Mouse (Mus musculus) liver, embryonic 13.5 days (tissue): ENCODE measurements around the gene Rabgap1l. TPM values are rescaled to one million over a fixed set of nuclear protein-coding genes. Genes with fewer than 3 reads are reported as not detected.

ENCODE experiments used
- ATAC-seq: fragments of 200-750 bp; cut with Nextera tagmentation; 2 replicates; pipeline ENCODE4 v1.8.0; 2017; ENCODE audit warnings: low read depth, mild to moderate bottlenecking, moderate number of reproducible peaks, moderate library complexity
- DNase-seq: peaks from one replicate; pipeline ENCODE4 v3.0.0; 2022
- H3K27ac ChIP-seq: fragments of 300-500 bp; sonication (generic); 2 replicates; pipeline ENCODE4 v1.5.1; 2015; ENCODE audit warnings: moderate library complexity, mild to moderate bottlenecking, inconsistent platforms
- H3K27me3 ChIP-seq: fragments of 300-500 bp; sonication (generic); 2 replicates; pipeline ENCODE4 v1.6.1; 2015; ENCODE audit warnings: mild to moderate bottlenecking, inconsistent platforms
- H3K36me3 ChIP-seq: fragments of 300-500 bp; sonication (generic); 2 replicates; pipeline ENCODE4 v1.6.1; 2015; ENCODE audit warnings: mild to moderate bottlenecking, inconsistent platforms
- H3K4me1 ChIP-seq: fragments of 300-500 bp; sonication (generic); replicated peaks from 2 replicates; pipeline ENCODE4 v1.6.1; 2015; ENCODE audit warnings: inconsistent platforms
- H3K4me2 ChIP-seq: fragments of 300-500 bp; sonication (generic); 2 replicates; pipeline ENCODE4 v1.6.1; 2015; ENCODE audit warnings: inconsistent platforms, mild to moderate bottlenecking, moderate library complexity
- H3K4me3 ChIP-seq: fragments of 300-500 bp; sonication (generic); replicated peaks from 2 replicates; pipeline ENCODE4 v1.5.1; 2015; ENCODE audit warnings: mild to moderate bottlenecking, inconsistent platforms
- H3K9ac ChIP-seq: fragments of 300-500 bp; sonication (generic); 2 replicates; pipeline ENCODE4 v1.6.1; 2015; ENCODE audit warnings: mild to moderate bottlenecking, inconsistent platforms
- H3K9me3 ChIP-seq: fragments of 300-500 bp; sonication (generic); replicated peaks from 2 replicates; pipeline ENCODE4 v1.6.1; 2016; ENCODE audit warnings: inconsistent platforms
- WGBS: fragments of 180-500 bp; shearing (Covaris S2); methylation state at CpG from one replicate; pipeline ENCODE4 v1.1.7; 2015; ENCODE audit not compliant: insufficient replicate concordance; 5-methylcytosine and 5-hydroxymethylcytosine counted together
- microRNA counts: library from miRNA; unstranded; fragments of <30 nt; microRNA quantifications from one replicate; lab custom pipeline; 2016
- microRNA-seq: library from miRNA; unstranded; fragments of <30 nt; microRNA quantifications from one replicate; pipeline ENCODE4, GENCODE M21; 2016
- polyA plus RNA-seq: library from polyadenylated mRNA; unstranded; fragments of >200 nt; fragmentation: Nextera tagmentation; extraction: Ambion mirVana; gene quantifications from 2 replicates; pipeline ENCODE4 v1.2.1, GENCODE M21; 2015

Rabgap1l gene
- polyA plus RNA-seq, 1 experiment from 2014 or later, result 37.5 TPM

DNA sequence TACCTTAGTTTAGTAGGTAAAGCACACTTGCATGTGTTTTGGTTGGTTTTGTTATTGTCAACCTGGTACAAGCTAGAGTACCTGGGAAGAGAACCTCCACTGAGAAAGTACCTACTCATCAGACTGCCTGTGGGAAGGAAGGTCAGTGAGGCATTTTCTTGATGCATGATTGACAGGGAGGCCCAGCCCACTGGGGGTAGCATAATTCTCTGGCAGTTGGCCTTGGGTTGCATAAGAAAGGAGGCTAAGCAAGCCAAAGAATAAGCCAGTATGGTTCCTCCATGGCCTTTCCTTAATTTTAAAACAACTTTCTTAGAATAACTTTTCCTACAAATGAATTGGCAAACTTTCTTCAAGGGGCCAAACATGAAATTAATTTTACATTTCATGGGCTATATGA, 587.5 kb downstream of the Rabgap1l start:
- peaks cover 18% of the 10 kb centered on the region for H3K4me1 ChIP-seq
- H3K9me3 ChIP-seq, result no peaks in the 10 kb centered on the region
- H3K4me3 ChIP-seq, result no peak overlapping the region
- ATAC-seq (no peak), DNase-seq (no peak)
- H3K27me3 ChIP-seq, result no peaks in the 10 kb centered on the region
- no peak overlapping the region for H3K9ac ChIP-seq
- H3K4me2 ChIP-seq, result no peak overlapping the region
- no peak overlapping the region for H3K27ac ChIP-seq
- H3K36me3 ChIP-seq, result peaks cover 78% of the 10 kb centered on the region

GRCm38 (mm10) chr1:160195337-160195663, 597.7 kb downstream of the Rabgap1l start:
- H3K9me3 ChIP-seq, result no peaks in the 10 kb centered on the region
- ATAC-seq (peak; percentile 53), DNase-seq (no peak)
- peak overlapping the region; percentile 81 for H3K9ac ChIP-seq
- H3K4me2 ChIP-seq, result peak overlapping the region; percentile 72
- peaks cover 23% of the 10 kb centered on the region for H3K36me3 ChIP-seq
- WGBS, result 0% methylated on average over 13 of the region's 13 CpGs
- H3K27ac ChIP-seq, result peak overlapping the region; percentile 72
- H3K27me3 ChIP-seq, result no peaks in the 10 kb centered on the region
- H3K4me1 ChIP-seq, result peaks cover 19% of the 10 kb centered on the region
- peak overlapping the region; percentile 79 for H3K4me3 ChIP-seq

GRCm38 (mm10) chr1:160194529-160195336, 598.3 kb downstream of the Rabgap1l start, which contains the start of gene Mrps14:
Gene Mrps14 (plus strand): TSS chr1:160195215.
- H3K27ac ChIP-seq, result peak within 1 kb of the TSS; percentile 72
- peaks cover 20% of the 10 kb centered on the region for H3K36me3 ChIP-seq
- peaks cover 19% of the 10 kb centered on the region for H3K4me1 ChIP-seq
- ATAC-seq (peak; percentile 99), DNase-seq (peak; percentile 98)
- peak within 1 kb of the TSS; percentile 72 for H3K4me2 ChIP-seq
- no peaks in the 10 kb centered on the region for H3K27me3 ChIP-seq
- 8% methylated on average over 31 of the region's 31 CpGs for WGBS
- H3K9ac ChIP-seq, result peak within 1 kb of the TSS; percentile 81
- H3K9me3 ChIP-seq, result no peaks in the 10 kb centered on the region
- H3K4me3 ChIP-seq, result peak within 1 kb of the TSS; percentile 79

GRCm38 (mm10) chr1:160184506-160184905, 608.5 kb downstream of the Rabgap1l start:
- no peaks in the 10 kb centered on the region for H3K27me3 ChIP-seq
- H3K27ac ChIP-seq, result no peak overlapping the region
- H3K9ac ChIP-seq, result no peak overlapping the region
- no peaks in the 10 kb centered on the region for H3K9me3 ChIP-seq
- ATAC-seq (no peak), DNase-seq (no peak)
- 27% methylated on average over 5 of the region's 5 CpGs for WGBS
- no peak overlapping the region for H3K4me2 ChIP-seq
- H3K4me1 ChIP-seq, result no peaks in the 10 kb centered on the region
- H3K36me3 ChIP-seq, result no peaks in the 10 kb centered on the region
- H3K4me3 ChIP-seq, result no peak overlapping the region

DNA sequence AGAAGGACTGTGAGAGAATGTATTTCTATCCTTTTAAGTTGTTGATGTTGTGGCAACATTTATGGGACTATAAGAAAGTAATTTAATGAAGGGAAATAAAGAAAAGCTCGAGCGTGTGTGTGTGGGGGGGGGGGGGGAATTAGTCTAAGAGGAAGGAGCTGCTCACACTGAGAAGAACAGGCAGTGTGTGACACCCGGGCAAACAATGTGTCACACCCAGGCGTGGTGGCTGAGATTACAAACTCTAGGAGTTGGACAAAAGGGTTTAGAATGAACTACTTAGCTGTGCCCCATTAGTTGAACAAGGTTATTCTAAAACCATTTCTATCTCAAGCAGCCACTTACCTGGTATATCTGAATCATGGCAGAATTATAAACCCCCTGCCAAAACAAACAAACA, 611.8 kb downstream of the Rabgap1l start:
- WGBS, result 35% methylated on average over 4 of the region's 4 CpGs
- H3K36me3 ChIP-seq, result no peaks in the 10 kb centered on the region
- no peak overlapping the region for H3K4me3 ChIP-seq
- DNase-seq (no peak), ATAC-seq (no peak)
- H3K9ac ChIP-seq, result no peak overlapping the region
- no peak overlapping the region for H3K4me2 ChIP-seq
- H3K9me3 ChIP-seq, result no peaks in the 10 kb centered on the region
- H3K27ac ChIP-seq, result no peak overlapping the region
- H3K4me1 ChIP-seq, result no peaks in the 10 kb centered on the region
- no peaks in the 10 kb centered on the region for H3K27me3 ChIP-seq

GRCm38 (mm10) chr1:160176903-160177302, 616.1 kb downstream of the Rabgap1l start:
- no peak overlapping the region for H3K27ac ChIP-seq
- H3K27me3 ChIP-seq, result no peaks in the 10 kb centered on the region
- H3K4me2 ChIP-seq, result no peak overlapping the region
- H3K9ac ChIP-seq, result no peak overlapping the region
- no peak for DNase-seq
- H3K9me3 ChIP-seq, result no peaks in the 10 kb centered on the region
- H3K4me1 ChIP-seq, result no peaks in the 10 kb centered on the region
- no peak overlapping the region for H3K4me3 ChIP-seq
- no peaks in the 10 kb centered on the region for H3K36me3 ChIP-seq
- WGBS, result 72% methylated on average over 8 of the region's 8 CpGs
- no peak for ATAC-seq

MicroRNAs within 50 kb of the gene (microRNA counts, 519-probe panel; counts per million panel counts)
- 114 counts per million for microRNA mmu-miR-1927 (lab: Ali Mortazavi, UCI)

Small RNA genes lying within 50 kb of the gene (microRNA-seq; reads per million reads assigned to microRNA genes)
- gene Mir1927, result 8.2 reads per million, percentile 19 among the genes with 10 or more reads in this experiment

Other genes starting within 250 kb of the Rabgap1l start
- 3.8 and 4.3 TPM in 2 replicates for gene Rc3h1, start 113.2 kb upstream of the Rabgap1l start, polyA plus RNA-seq
- gene Serpinc1, start 185.4 kb upstream of the Rabgap1l start, polyA plus RNA-seq, result 326 and 385 TPM in 2 replicates
- gene Zbtb37, start 241.6 kb upstream of the Rabgap1l start, polyA plus RNA-seq, result 2.5 and 3.2 TPM in 2 replicates